Mouse (Mus musculus): ENCODE measurements around the gene Ogfod2. TPM values are rescaled to one million over a fixed set of nuclear protein-coding genes. Genes with fewer than 3 reads are reported as not detected.

The Ogfod2 gene
- polyA plus RNA-seq (2014; fragmentation: Nextera tagmentation; extraction: Ambion mirVana): 17.4 and 18.0 TPM in 2 replicates

GRCm38 (mm10) chr5:124111742-124112497 lies at the start of gene Ogfod2:
Gene Ogfod2, plus strand, starts transcription at chr5:124112297.
- Histone ChIP-seq H3K36me3 (ENCODE audit: control insufficient read depth, insufficient read depth, low read length) (no peaks in the 10 kb centered on the region; the same call in 1 of the 2 replicates), H3K9me3 (ENCODE audit: control insufficient read depth, low read length) (no peaks in the 10 kb centered on the region), H3K27ac (ENCODE audit: low read depth, low read length) (peak within 1 kb of the TSS; percentile 64; the same call in 1 of the 2 replicates), H3K4me3 (ENCODE audit: low read depth, low read length) (peak within 1 kb of the TSS; percentile 86), H3K4me2 (ENCODE audit: low read depth) (peak within 1 kb of the TSS; percentile 81), H3K27me3 (ENCODE audit: control insufficient read depth, insufficient read depth, low read length) (no peaks in the 10 kb centered on the region), H3K9ac (ENCODE audit: low read length) (peak within 1 kb of the TSS; percentile 71), H3K4me1 (ENCODE audit: control insufficient read depth, insufficient read depth, low read length) (peaks cover 14% of the 10 kb centered on the region)
- 2% methylated on average over 66 of the region's 66 CpGs for WGBS
- ATAC-seq (ENCODE audit: insufficient read depth, low FRiP score, low TSS enrichment): peak; percentile 95
- DNase-seq (ENCODE audit: low spot score): peak; percentile 96

GRCm38 (mm10) chr5:124069657-124070056 lies 42.4 kb upstream of the Ogfod2 start:
- Histone ChIP-seq H3K9me3 (ENCODE audit: control insufficient read depth, low read length) (no peaks in the 10 kb centered on the region), H3K4me3 (ENCODE audit: low read depth, low read length) (no peak overlapping the region), H3K27ac (ENCODE audit: low read depth, low read length) (no peak overlapping the region), H3K27me3 (ENCODE audit: control insufficient read depth, insufficient read depth, low read length) (no peaks in the 10 kb centered on the region), H3K36me3 (ENCODE audit: control insufficient read depth, insufficient read depth, low read length) (no peaks in the 10 kb centered on the region), H3K9ac (ENCODE audit: low read length) (no peak overlapping the region), H3K4me1 (ENCODE audit: control insufficient read depth, insufficient read depth, low read length) (no peaks in the 10 kb centered on the region), H3K4me2 (ENCODE audit: low read depth) (no peak overlapping the region)
- 86% methylated on average over 3 of the region's 3 CpGs for WGBS
- ATAC-seq (ENCODE audit: insufficient read depth, low FRiP score, low TSS enrichment) (no peak), DNase-seq (ENCODE audit: low spot score) (no peak)

- no peak for ATAC-seq (ENCODE audit: insufficient read depth, low FRiP score, low TSS enrichment)
- no peak for DNase-seq (ENCODE audit: low spot score)
- Histone ChIP-seq H3K27me3 (ENCODE audit: control insufficient read depth, insufficient read depth, low read length) (no peaks in the 10 kb centered on the region), H3K4me3 (ENCODE audit: low read depth, low read length) (no peak overlapping the region), H3K36me3 (ENCODE audit: control insufficient read depth, insufficient read depth, low read length) (no peaks in the 10 kb centered on the region), H3K4me1 (ENCODE audit: control insufficient read depth, insufficient read depth, low read length) (no peaks in the 10 kb centered on the region; the same call in 1 of the 2 replicates), H3K27ac (ENCODE audit: low read depth, low read length) (no peak overlapping the region), H3K9ac (ENCODE audit: low read length) (no peak overlapping the region), H3K4me2 (ENCODE audit: low read depth) (no peak overlapping the region), H3K9me3 (ENCODE audit: control insufficient read depth, low read length) (no peaks in the 10 kb centered on the region)
- WGBS: 55% methylated on average over 9 of the region's 9 CpGs
These were observed 38.4 kb upstream of the Ogfod2 start for GRCm38 (mm10) chr5:124073682-124074081.

- Histone ChIP-seq H3K27ac (ENCODE audit: low read depth, low read length) (no peak overlapping the region), H3K9ac (ENCODE audit: low read length) (no peak overlapping the region)
These were observed 37.2 kb upstream of the Ogfod2 start for GRCm38 (mm10) chr5:124074845-124075307.

GRCm38 (mm10) chr5:124075716-124076115 lies 36.4 kb upstream of the Ogfod2 start:
- Histone ChIP-seq H3K36me3 (ENCODE audit: control insufficient read depth, insufficient read depth, low read length) (no peaks in the 10 kb centered on the region), H3K4me1 (ENCODE audit: control insufficient read depth, insufficient read depth, low read length) (no peaks in the 10 kb centered on the region; the same call in 1 of the 2 replicates), H3K27me3 (ENCODE audit: control insufficient read depth, insufficient read depth, low read length) (no peaks in the 10 kb centered on the region), H3K9ac (ENCODE audit: low read length) (no peak overlapping the region), H3K4me3 (ENCODE audit: low read depth, low read length) (no peak overlapping the region), H3K27ac (ENCODE audit: low read depth, low read length) (no peak overlapping the region), H3K4me2 (ENCODE audit: low read depth) (no peak overlapping the region), H3K9me3 (ENCODE audit: control insufficient read depth, low read length) (no peaks in the 10 kb centered on the region)
- ATAC-seq (ENCODE audit: insufficient read depth, low FRiP score, low TSS enrichment): no peak
- 77% methylated on average over 9 of the region's 9 CpGs for WGBS
- DNase-seq (ENCODE audit: low spot score): no peak

More at GRCm38 (mm10) chr5:124074845-124075307, 37.2 kb upstream of the Ogfod2 start:
- Histone ChIP-seq H3K9me3 (ENCODE audit: control insufficient read depth, low read length) (no peaks in the 10 kb centered on the region), H3K4me1 (ENCODE audit: control insufficient read depth, insufficient read depth, low read length) (no peaks in the 10 kb centered on the region; the same call in 1 of the 2 replicates), H3K36me3 (ENCODE audit: control insufficient read depth, insufficient read depth, low read length) (no peaks in the 10 kb centered on the region), H3K4me3 (ENCODE audit: low read depth, low read length) (no peak overlapping the region), H3K27me3 (ENCODE audit: control insufficient read depth, insufficient read depth, low read length) (no peaks in the 10 kb centered on the region), H3K4me2 (ENCODE audit: low read depth) (no peak overlapping the region)
- WGBS: 57% methylated on average over 10 of the region's 10 CpGs
- ATAC-seq (ENCODE audit: insufficient read depth, low FRiP score, low TSS enrichment): no peak
- no peak for DNase-seq (ENCODE audit: low spot score)

- Histone ChIP-seq H3K9me3 (ENCODE audit: control insufficient read depth, low read length) (no peaks in the 10 kb centered on the region), H3K4me3 (ENCODE audit: low read depth, low read length) (no peak overlapping the region), H3K36me3 (ENCODE audit: control insufficient read depth, insufficient read depth, low read length) (no peaks in the 10 kb centered on the region), H3K27ac (ENCODE audit: low read depth, low read length) (no peak overlapping the region), H3K27me3 (ENCODE audit: control insufficient read depth, insufficient read depth, low read length) (no peaks in the 10 kb centered on the region), H3K4me1 (ENCODE audit: control insufficient read depth, insufficient read depth, low read length) (no peaks in the 10 kb centered on the region; the same call in 1 of the 2 replicates), H3K9ac (ENCODE audit: low read length) (no peak overlapping the region), H3K4me2 (ENCODE audit: low read depth) (no peak overlapping the region)
- WGBS: 54% methylated on average over 9 of the region's 9 CpGs
- ATAC-seq (ENCODE audit: insufficient read depth, low FRiP score, low TSS enrichment) (no peak), DNase-seq (ENCODE audit: low spot score) (no peak)
These were observed 35.5 kb upstream of the Ogfod2 start for GRCm38 (mm10) chr5:124076559-124076958.

GRCm38 (mm10) chr5:124077241-124077640 lies 34.9 kb upstream of the Ogfod2 start:
- Histone ChIP-seq H3K4me1 (ENCODE audit: control insufficient read depth, insufficient read depth, low read length) (no peaks in the 10 kb centered on the region; the same call in 1 of the 2 replicates), H3K27ac (ENCODE audit: low read depth, low read length) (no peak overlapping the region), H3K4me3 (ENCODE audit: low read depth, low read length) (no peak overlapping the region), H3K9ac (ENCODE audit: low read length) (no peak overlapping the region), H3K9me3 (ENCODE audit: control insufficient read depth, low read length) (no peaks in the 10 kb centered on the region), H3K36me3 (ENCODE audit: control insufficient read depth, insufficient read depth, low read length) (no peaks in the 10 kb centered on the region), H3K27me3 (ENCODE audit: control insufficient read depth, insufficient read depth, low read length) (no peaks in the 10 kb centered on the region), H3K4me2 (ENCODE audit: low read depth) (no peak overlapping the region)
- WGBS: 81% methylated on average over 13 of the region's 13 CpGs
- no peak for ATAC-seq (ENCODE audit: insufficient read depth, low FRiP score, low TSS enrichment)
- no peak for DNase-seq (ENCODE audit: low spot score)

- Histone ChIP-seq H3K4me3 (ENCODE audit: low read depth, low read length) (no peak overlapping the region), H3K36me3 (ENCODE audit: control insufficient read depth, insufficient read depth, low read length) (no peaks in the 10 kb centered on the region), H3K9me3 (ENCODE audit: control insufficient read depth, low read length) (no peaks in the 10 kb centered on the region), H3K4me2 (ENCODE audit: low read depth) (no peak overlapping the region), H3K4me1 (ENCODE audit: control insufficient read depth, insufficient read depth, low read length) (no peaks in the 10 kb centered on the region; the same call in 1 of the 2 replicates), H3K27ac (ENCODE audit: low read depth, low read length) (no peak overlapping the region), H3K27me3 (ENCODE audit: control insufficient read depth, insufficient read depth, low read length) (no peaks in the 10 kb centered on the region), H3K9ac (ENCODE audit: low read length) (no peak overlapping the region)
- 65% methylated on average over 6 of the region's 6 CpGs for WGBS
- no peak for DNase-seq (ENCODE audit: low spot score)
- no peak for ATAC-seq (ENCODE audit: insufficient read depth, low FRiP score, low TSS enrichment)
These were observed 34.1 kb upstream of the Ogfod2 start for GRCm38 (mm10) chr5:124077856-124078460.

Data from neural tube, embryonic 11.5 days (tissue).